Mouse (Mus musculus) inflammation-experienced regulatory T-cells, adult 6 months (primary cell): ENCODE data around the gene Ccdc91. TPM values are rescaled to one million over a fixed set of nuclear protein-coding genes. Genes with fewer than 3 reads are reported as not detected.

ENCODE experiments used
- polyA plus RNA-seq, 3 experiments: library from polyadenylated mRNA; unstranded; fragments of 100-300 nt; shearing (Covaris generic); gene quantifications; one replicate each; pipeline ENCODE4 v1.2.1; 2017

Gene Ccdc91
- polyA plus RNA-seq, 3 experiments from 2014 or later: 6.4 to 16.4 (median 9.4) TPM

Other genes starting within 250 kb of the Ccdc91 start
- gene Pthlh, start 211.6 kb upstream of the Ccdc91 start, polyA plus RNA-seq: not detected